Mouse (Mus musculus) left cerebral cortex, adult 18-20 months (tissue): ENCODE measurements around the gene Dzip1l. TPM values are rescaled to one million over a fixed set of nuclear protein-coding genes. Genes with fewer than 3 reads are reported as not detected.

Experiments used
- DNase-seq, 2 experiments: peaks; one replicate each; pipeline ENCODE4 v3.0.0; 2021 to 2022; ENCODE audit warnings: low spot score in 2 of 2, mixed read lengths in 1 of 2
- total RNA-seq, 2 experiments: library from RNA; stranded (reverse); gene quantifications; 2 replicates each; pipeline ENCODE4 v1.2.3; 2021

Dzip1l gene
- total RNA-seq, 2 experiments from 2014 or later, result 25.1 to 27.5 TPM

GRCm38 (mm10) chr9:99710297-99710696 lies 81.0 kb downstream of the Dzip1l start:
- no peak for DNase-seq

GRCm38 (mm10) chr9:99717134-99717533 lies 87.8 kb downstream of the Dzip1l start, which contains the start of gene Cldn18:
Gene Cldn18 (minus strand): TSS chr9:99717267.
- DNase-seq, result no peak

Other genes starting within 250 kb of the Dzip1l start
- gene Mras, start 192.1 kb upstream of the Dzip1l start, total RNA-seq, result 100 to 1,000 TPM; 161 to 167 TPM
- gene Nme9, start 178.0 kb upstream of the Dzip1l start, total RNA-seq, result not detected
- gene Armc8, start 60.6 kb upstream of the Dzip1l start, total RNA-seq, result 10 to 100 TPM; 55.4 to 55.7 TPM
- 10 to 100 TPM; 11.2 to 13.8 TPM for gene Dbr1, start 53.7 kb upstream of the Dzip1l start, total RNA-seq
- under 1 TPM; 0.16 to 0.28 TPM for gene A4gnt, start 17.0 kb upstream of the Dzip1l start, total RNA-seq
- gene Cldn18, start 87.8 kb downstream of the Dzip1l start, total RNA-seq, result not detected
- gene Sox14, start 246.7 kb downstream of the Dzip1l start, total RNA-seq, result not detected